Mouse (Mus musculus) hindbrain, embryonic 14.5 days (tissue): ENCODE data around the gene Csnk1g1. TPM values are rescaled to one million over a fixed set of nuclear protein-coding genes. Genes with fewer than 3 reads are reported as not detected.

Experiments
- ATAC-seq: fragments of 200-750 bp; cut with Nextera tagmentation; 2 replicates; pipeline ENCODE4 v1.8.0; 2017; ENCODE audit warnings: moderate number of reproducible peaks, mild to moderate bottlenecking, moderate TSS enrichment, moderate library complexity; ENCODE audit not compliant: low FRiP score
- DNase-seq: peaks from one replicate; pipeline ENCODE4 v3.0.0-alpha.2; 2015; ENCODE audit warnings: low spot score
- H3K27ac ChIP-seq: fragments of 300-500 bp; sonication (generic); 2 replicates; pipeline ENCODE4 v1.5.1; 2014; ENCODE audit warnings: mild to moderate bottlenecking, moderate library complexity
- H3K27me3 ChIP-seq: fragments of 300-500 bp; sonication (generic); 2 replicates; pipeline ENCODE4 v1.6.1; 2014; ENCODE audit warnings: mild to moderate bottlenecking, low read length, mixed read lengths; ENCODE audit not compliant: control insufficient read depth, insufficient read depth
- H3K36me3 ChIP-seq: fragments of 300-500 bp; sonication (generic); replicated peaks from 2 replicates; pipeline ENCODE4 v1.6.1; 2014; ENCODE audit not compliant: control insufficient read depth, insufficient read depth
- H3K4me1 ChIP-seq: fragments of 300-500 bp; sonication (generic); replicated peaks from 2 replicates; pipeline ENCODE4 v1.6.1; 2014; ENCODE audit warnings: antibody characterized with exemption, low read length, mixed read lengths; ENCODE audit not compliant: control insufficient read depth, insufficient read depth
- H3K4me2 ChIP-seq: fragments of 300-500 bp; sonication (generic); replicated peaks from 2 replicates; pipeline ENCODE4 v1.6.1; 2014; ENCODE audit warnings: mild to moderate bottlenecking, moderate library complexity
- H3K4me3 ChIP-seq: fragments of 300-500 bp; sonication (generic); replicated peaks from 2 replicates; pipeline ENCODE4 v1.5.1; 2014; ENCODE audit warnings: mild to moderate bottlenecking, low read length
- H3K9ac ChIP-seq: fragments of 300-500 bp; sonication (generic); 2 replicates; pipeline ENCODE4 v1.6.1; 2014
- H3K9me3 ChIP-seq: fragments of 300-500 bp; sonication (generic); 2 replicates; pipeline ENCODE4 v1.6.1; 2016; ENCODE audit warnings: low read length; ENCODE audit not compliant: control insufficient read depth
- WGBS: fragments of 180-500 bp; shearing (Covaris S2); extraction: QIAGEN DNeasy Blood & Tissue Kit; methylation state at CpG from one replicate; pipeline ENCODE4 v1.1.7; 2014; 5-methylcytosine and 5-hydroxymethylcytosine counted together
- polyA plus RNA-seq: library from polyadenylated mRNA; unstranded; fragments of >200 nt; fragmentation: Nextera tagmentation; extraction: Ambion mirVana; gene quantifications from 2 replicates; pipeline ENCODE4 v1.2.1, GENCODE M21; 2014

The Csnk1g1 gene
- polyA plus RNA-seq, 1 experiment from 2014 or later: 28.9 TPM

- Histone ChIP-seq H3K27me3 (no peaks in the 10 kb centered on the region), H3K9ac (peak overlapping the region; percentile 84), H3K4me1 (peaks cover 18% of the 10 kb centered on the region), H3K36me3 (peaks cover 28% of the 10 kb centered on the region), H3K4me2 (peak overlapping the region; percentile 71), H3K4me3 (peak overlapping the region; percentile 80), H3K27ac (peak overlapping the region; percentile 87), H3K9me3 (no peaks in the 10 kb centered on the region)
- ATAC-seq: peak; percentile 71
- WGBS: under 1% methylated on average over 20 of the region's 20 CpGs
- DNase-seq: no peak
Measured at GRCm38 (mm10) chr9:66060308-66060647, 151.6 kb downstream of the Csnk1g1 start.

- peak overlapping the region; percentile 71 for H3K4me2 ChIP-seq
- H3K9ac ChIP-seq: peak overlapping the region; percentile 84
- peaks cover 18% of the 10 kb centered on the region for H3K4me1 ChIP-seq
- no peak for DNase-seq
- no peak for ATAC-seq
- no peaks in the 10 kb centered on the region for H3K9me3 ChIP-seq
- no peak overlapping the region for H3K27ac ChIP-seq
- H3K27me3 ChIP-seq: no peaks in the 10 kb centered on the region
- WGBS: 24% methylated on average over 4 of the region's 4 CpGs
- H3K36me3 ChIP-seq: peaks cover 35% of the 10 kb centered on the region
- H3K4me3 ChIP-seq: peak overlapping the region; percentile 80
Measured at GRCm38 (mm10) chr9:66060986-66061385, 152.3 kb downstream of the Csnk1g1 start.

DNA sequence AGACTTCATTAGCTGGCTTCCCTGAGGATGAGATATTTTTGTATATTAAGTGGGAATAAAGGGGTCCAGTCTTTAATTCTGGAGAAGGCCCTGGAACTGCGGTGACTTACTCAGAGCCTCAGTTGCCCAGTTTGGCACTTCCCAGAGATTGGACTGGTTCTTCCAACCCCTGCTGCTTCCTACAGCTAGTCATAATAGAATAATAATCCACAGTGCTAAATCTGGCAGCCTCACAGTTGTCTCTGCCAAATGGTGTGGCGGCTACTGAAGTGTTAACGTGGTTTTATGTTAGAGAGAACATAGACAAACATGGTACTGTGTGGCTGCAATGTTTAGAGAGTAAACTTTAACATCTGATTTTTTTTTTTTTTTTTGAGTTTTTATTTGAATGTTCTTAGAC lies 152.9 kb downstream of the Csnk1g1 start:
- Histone ChIP-seq H3K9ac (peak overlapping the region; percentile 84; the same call in 1 of the 2 replicates), H3K27ac (no peak overlapping the region)

DNA sequence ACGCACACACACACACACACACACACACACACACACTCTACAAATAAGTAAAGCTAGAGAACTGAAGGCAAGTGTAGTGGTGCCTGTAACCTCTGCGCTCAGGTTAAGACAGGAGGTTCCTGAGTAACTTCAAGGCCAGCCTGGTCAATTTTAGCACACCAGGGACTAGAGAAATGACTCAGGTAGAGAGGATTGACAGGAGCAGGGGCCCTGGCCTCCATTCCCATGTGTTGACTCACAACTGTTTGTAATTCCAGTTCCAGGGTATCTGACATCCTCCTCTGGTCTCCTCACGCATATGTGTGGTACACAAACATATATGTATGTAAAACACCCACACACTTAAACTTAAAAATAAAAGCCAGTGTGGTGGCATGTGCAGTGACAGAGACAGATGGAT lies 154.7 kb downstream of the Csnk1g1 start:
- Histone ChIP-seq H3K4me2 (no peak overlapping the region), H3K27ac (no peak overlapping the region), H3K9ac (no peak overlapping the region), H3K4me3 (no peak overlapping the region), H3K36me3 (peaks cover 50% of the 10 kb centered on the region), H3K4me1 (peaks cover 18% of the 10 kb centered on the region), H3K27me3 (peaks cover 12% of the 10 kb centered on the region; the same call in 1 of the 2 replicates), H3K9me3 (no peaks in the 10 kb centered on the region)
- no peak for ATAC-seq
- DNase-seq: no peak
- 96% methylated on average over 3 of the region's 3 CpGs for WGBS

More for the DNA sequence above, 152.9 kb downstream of the Csnk1g1 start:
- H3K4me2 ChIP-seq: peak overlapping the region; percentile 71
- H3K4me3 ChIP-seq: peak overlapping the region; percentile 80; the same call in 1 of the 2 replicates
- H3K36me3 ChIP-seq: peaks cover 41% of the 10 kb centered on the region
- H3K9me3 ChIP-seq: no peaks in the 10 kb centered on the region
- WGBS: 85% methylated on average over 3 of the region's 3 CpGs
- H3K4me1 ChIP-seq: peaks cover 18% of the 10 kb centered on the region
- ATAC-seq (no peak), DNase-seq (no peak)
- no peaks in the 10 kb centered on the region for H3K27me3 ChIP-seq

GRCm38 (mm10) chr9:66064316-66064715 lies 155.6 kb downstream of the Csnk1g1 start:
- Histone ChIP-seq H3K27ac (no peak overlapping the region), H3K4me3 (no peak overlapping the region)

GRCm38 (mm10) chr9:66066791-66067190 lies 158.1 kb downstream of the Csnk1g1 start:
- Histone ChIP-seq H3K9me3 (no peaks in the 10 kb centered on the region), H3K4me2 (no peak overlapping the region), H3K4me1 (peaks cover 8% of the 10 kb centered on the region), H3K9ac (no peak overlapping the region), H3K36me3 (peaks cover 50% of the 10 kb centered on the region), H3K27ac (no peak overlapping the region), H3K4me3 (no peak overlapping the region), H3K27me3 (peaks cover 31% of the 10 kb centered on the region)
- DNase-seq (no peak), ATAC-seq (no peak)
- 85% methylated on average over 3 of the region's 3 CpGs for WGBS

More at GRCm38 (mm10) chr9:66064316-66064715, 155.6 kb downstream of the Csnk1g1 start:
- Histone ChIP-seq H3K36me3 (peaks cover 50% of the 10 kb centered on the region), H3K9me3 (no peaks in the 10 kb centered on the region), H3K27me3 (peaks cover 17% of the 10 kb centered on the region; the same call in 1 of the 2 replicates), H3K4me2 (no peak overlapping the region), H3K9ac (no peak overlapping the region), H3K4me1 (peaks cover 23% of the 10 kb centered on the region)
- DNase-seq (no peak), ATAC-seq (no peak)
- 97% methylated on average over 11 of the region's 11 CpGs for WGBS

DNA sequence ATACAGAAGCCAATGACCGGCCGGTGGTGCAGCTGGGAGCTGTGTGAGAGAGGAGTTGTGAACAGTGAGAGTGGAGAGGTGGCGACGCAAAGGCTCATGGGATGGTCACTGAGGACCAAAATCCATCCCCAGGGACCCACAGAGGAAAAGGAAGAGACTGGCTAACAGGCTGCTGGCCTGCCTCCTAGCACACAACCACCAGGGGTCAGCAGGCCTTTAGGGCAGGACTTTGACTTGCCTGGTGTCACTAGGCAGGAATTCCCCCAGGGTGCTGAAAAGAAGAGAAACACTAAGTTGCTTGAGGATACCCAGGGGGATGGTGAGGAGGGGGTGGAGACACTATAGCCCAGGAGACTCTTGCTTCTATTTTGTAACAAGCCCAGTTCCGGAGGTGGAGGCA lies 158.8 kb downstream of the Csnk1g1 start:
- ATAC-seq: no peak

DNA sequence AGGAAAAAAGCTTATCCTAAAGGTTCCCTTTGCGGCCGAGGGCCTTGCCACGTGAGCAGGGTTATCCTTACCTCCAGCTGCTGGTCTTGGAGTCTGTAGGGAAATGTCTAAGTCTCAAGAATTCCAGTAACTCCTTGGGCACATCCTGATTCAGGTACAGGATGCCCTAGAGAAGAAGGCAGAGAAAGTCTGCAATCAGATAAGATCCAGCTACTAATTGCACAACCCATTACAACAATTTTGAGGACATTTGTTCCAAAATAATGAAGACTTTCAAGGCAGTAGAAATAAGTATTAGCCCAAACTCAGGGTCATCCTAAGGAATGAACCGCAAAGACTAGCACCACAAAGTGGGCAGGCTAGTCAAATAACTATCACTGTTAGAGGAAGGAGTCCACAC lies 159.3 kb downstream of the Csnk1g1 start:
- H3K4me3 ChIP-seq: no peak overlapping the region
- no peak for ATAC-seq
- H3K36me3 ChIP-seq: peaks cover 41% of the 10 kb centered on the region
- 72% methylated on average over 4 of the region's 4 CpGs for WGBS
- DNase-seq: no peak
- H3K27me3 ChIP-seq: peaks cover 31% of the 10 kb centered on the region
- no peak overlapping the region for H3K9ac ChIP-seq
- H3K27ac ChIP-seq: no peak overlapping the region
- H3K4me2 ChIP-seq: no peak overlapping the region
- no peaks in the 10 kb centered on the region for H3K9me3 ChIP-seq
- H3K4me1 ChIP-seq: peaks cover 7% of the 10 kb centered on the region

More for the DNA sequence above, 158.8 kb downstream of the Csnk1g1 start:
- H3K36me3 ChIP-seq: peaks cover 46% of the 10 kb centered on the region
- 21% methylated on average over 5 of the region's 5 CpGs for WGBS
- H3K9me3 ChIP-seq: no peaks in the 10 kb centered on the region
- peaks cover 31% of the 10 kb centered on the region for H3K27me3 ChIP-seq
- peaks cover 7% of the 10 kb centered on the region for H3K4me1 ChIP-seq
- DNase-seq: peak; percentile 38
- H3K4me3 ChIP-seq: no peak overlapping the region
- H3K27ac ChIP-seq: no peak overlapping the region
- H3K9ac ChIP-seq: no peak overlapping the region
- H3K4me2 ChIP-seq: no peak overlapping the region

- Histone ChIP-seq H3K27me3 (peaks cover 31% of the 10 kb centered on the region), H3K36me3 (peaks cover 32% of the 10 kb centered on the region), H3K9me3 (no peaks in the 10 kb centered on the region), H3K27ac (no peak overlapping the region), H3K4me3 (peak overlapping the region; percentile 52), H3K4me2 (peak overlapping the region; percentile 88), H3K9ac (peak overlapping the region; percentile 66), H3K4me1 (peaks cover 7% of the 10 kb centered on the region)
- DNase-seq: peak; percentile 39
- 0 out of 2 replicates have a peak, but pooled peaks have one; percentile 67 for ATAC-seq
- WGBS: under 1% methylated on average over 30 of the region's 30 CpGs
Measured at GRCm38 (mm10) chr9:66068971-66069391, 160.3 kb downstream of the Csnk1g1 start.

DNA sequence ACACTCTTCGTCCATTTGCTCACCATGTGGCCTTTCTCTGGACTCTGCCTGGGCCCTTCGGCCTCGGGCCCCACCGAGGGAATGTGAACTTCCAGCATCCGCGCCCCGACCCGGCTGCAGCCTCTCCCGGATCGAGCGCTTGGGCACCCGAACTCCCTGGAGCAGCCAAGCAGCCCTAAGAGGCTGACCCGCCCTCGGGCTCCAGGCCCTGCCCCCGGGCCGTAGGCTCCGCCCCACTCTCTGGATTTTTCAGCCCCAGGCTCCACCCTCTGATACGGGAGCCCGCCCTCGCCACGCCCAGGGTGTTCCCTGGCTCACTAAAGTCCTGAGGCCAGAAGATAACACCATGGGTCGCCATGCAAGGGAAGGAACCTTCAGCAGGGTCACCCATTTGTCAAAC lies 160.9 kb downstream of the Csnk1g1 start, which contains the start of gene Snx22:
Gene Snx22, minus strand, starts transcription at position 137 of the 400 bp plus-strand sequence.
- peak within 1 kb of the TSS; percentile 66 for H3K9ac ChIP-seq
- H3K9me3 ChIP-seq: no peaks in the 10 kb centered on the region
- no peak within 1 kb of the TSS for H3K27ac ChIP-seq
- ATAC-seq (peak; percentile 86), DNase-seq (peak; percentile 61)
- H3K27me3 ChIP-seq: peaks cover 31% of the 10 kb centered on the region
- peak within 1 kb of the TSS; percentile 88 for H3K4me2 ChIP-seq
- H3K4me1 ChIP-seq: peaks cover 7% of the 10 kb centered on the region
- peak within 1 kb of the TSS; percentile 52 for H3K4me3 ChIP-seq
- under 1% methylated on average over 22 of the region's 22 CpGs for WGBS
- H3K36me3 ChIP-seq: peaks cover 26% of the 10 kb centered on the region
